Mouse (Mus musculus): ENCODE measurements at regions not wholly inside any gene's neighbourhood (a gene's known extent, or its start where the extent isn't known, plus 50 kb on each side); places are given as distances from the start of the nearest gene placed in this dataset.
A peak's percentile ranks its signal among the peaks of the same experiment; 100 is the strongest.

DNA sequence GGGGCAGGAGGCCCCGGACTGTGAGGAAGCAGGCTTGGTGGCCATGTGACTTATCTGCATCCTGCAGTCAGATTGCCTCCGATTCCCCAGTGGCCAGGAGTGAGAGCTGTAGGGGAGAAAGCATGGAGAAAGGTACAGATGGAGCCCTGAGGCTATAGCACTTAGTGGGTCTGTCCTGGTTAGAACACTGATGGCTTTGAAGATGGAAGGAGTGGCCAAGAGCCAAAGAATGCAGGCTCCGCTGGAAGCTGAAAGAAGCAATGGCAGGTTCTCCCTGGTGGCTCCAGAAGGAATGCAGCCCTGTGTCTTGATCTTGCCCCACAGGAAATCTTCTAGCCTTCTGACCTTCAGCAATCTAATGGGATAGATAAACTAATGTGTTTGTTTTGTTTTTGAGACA lies 926.3 kb downstream of the 4930447A16Rik start:
- DNase-seq, result no peak

GRCm38 (mm10) chr15:38353371-38353770 lies 928.0 kb downstream of the 4930447A16Rik start:
- no peak for DNase-seq

DNA sequence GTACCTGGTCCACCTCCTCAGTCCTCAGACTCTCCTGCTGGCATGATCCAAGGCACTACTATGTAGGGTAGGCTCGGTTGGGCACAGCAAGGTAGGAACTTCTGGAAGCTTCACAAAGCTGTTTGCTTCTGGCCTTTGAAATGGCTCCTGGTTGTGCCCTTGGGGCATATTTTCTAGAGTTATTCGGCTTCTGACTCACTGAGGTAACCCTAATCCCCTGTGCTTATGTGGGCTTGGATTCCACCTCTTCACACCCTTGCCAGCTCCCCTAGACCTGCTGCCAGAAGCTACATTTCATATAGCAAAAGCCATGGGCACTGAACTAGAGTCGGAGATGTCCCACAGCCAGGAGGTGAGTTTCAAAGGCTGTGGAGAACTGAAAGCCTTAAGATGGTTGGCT lies 933.7 kb downstream of the 4930447A16Rik start:
- no peak for DNase-seq

GRCm38 (mm10) chr15:38363522-38363921 lies 938.2 kb downstream of the 4930447A16Rik start:
- DNase-seq, result no peak

DNA sequence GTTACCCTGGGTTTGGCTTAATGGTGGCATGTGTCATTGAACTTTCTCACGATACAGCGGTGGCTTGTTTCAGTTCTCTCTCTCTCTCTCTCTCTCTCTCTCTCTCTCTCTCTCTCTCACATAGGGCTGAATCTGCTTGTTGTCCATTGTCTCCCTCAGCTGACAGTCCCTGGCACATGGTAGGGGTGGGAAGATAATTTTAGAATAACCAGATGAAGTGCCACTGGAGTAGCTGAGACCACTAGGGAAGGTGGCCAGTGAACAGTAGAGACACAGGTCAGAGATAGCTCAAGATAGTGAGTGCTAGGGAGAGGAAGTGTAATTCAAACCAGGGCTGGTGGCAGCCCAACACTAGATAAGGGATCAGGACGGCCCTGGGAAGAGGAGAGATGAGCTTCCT lies 938.7 kb downstream of the 4930447A16Rik start:
- DNase-seq, result no peak

GRCm38 (mm10) chr15:38367643-38368042 lies 942.3 kb downstream of the 4930447A16Rik start:
- DNase-seq, result no peak

DNA sequence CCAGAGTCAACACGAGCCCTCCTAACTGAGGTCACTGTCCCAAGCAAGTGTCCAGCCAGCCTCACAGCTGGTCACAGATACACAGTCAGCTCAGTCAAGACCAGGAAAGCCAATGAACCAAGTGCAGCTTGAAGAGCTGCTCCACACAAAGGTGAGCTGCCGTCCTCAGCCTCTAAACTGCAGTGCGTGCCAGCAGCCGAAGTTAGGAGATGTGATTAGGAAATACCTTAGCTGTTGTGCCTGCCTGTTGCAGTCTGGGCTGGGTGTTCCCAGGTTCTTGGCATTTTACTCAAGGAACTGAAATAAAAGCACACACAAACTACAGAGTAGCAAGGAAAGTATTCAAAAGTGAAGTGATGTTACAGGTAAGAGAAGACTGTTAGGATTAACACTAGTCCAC lies 942.9 kb downstream of the 4930447A16Rik start:
- DNase-seq, result no peak

DNA sequence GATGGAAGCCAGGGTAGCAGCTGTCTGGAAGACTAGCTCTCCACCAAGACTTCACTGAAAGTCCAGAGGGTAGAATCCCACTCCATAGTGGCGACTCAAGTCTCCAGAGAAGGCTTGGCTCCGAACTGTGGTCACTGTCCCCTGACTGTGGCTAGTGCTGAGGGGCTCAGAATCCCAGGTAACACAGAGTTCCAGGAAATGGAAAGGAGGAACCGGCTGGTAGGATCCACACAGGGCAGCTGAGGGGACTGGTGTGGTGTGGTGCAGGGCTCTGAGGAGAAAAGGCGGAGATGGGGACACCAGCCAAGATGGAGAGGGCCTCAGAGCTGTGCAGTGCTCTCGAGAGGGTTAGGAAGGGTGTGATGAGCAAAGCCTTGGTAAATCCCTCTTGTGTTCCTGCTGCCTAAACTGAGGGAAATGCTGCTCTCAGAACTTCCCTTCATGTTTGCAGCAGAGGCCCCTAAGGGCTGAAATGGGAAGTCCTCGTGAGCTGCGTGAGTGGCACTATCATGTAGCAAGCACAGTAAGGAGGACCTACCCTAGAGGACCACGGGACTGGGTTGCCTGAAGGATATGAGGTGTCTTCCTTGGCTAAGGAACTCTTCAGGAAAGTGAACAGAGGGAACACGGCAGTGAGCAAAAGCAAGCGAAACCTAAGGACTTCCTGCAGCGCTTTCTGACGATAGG lies 946.2 kb downstream of the 4930447A16Rik start:
- DNase-seq, result no peak

DNA sequence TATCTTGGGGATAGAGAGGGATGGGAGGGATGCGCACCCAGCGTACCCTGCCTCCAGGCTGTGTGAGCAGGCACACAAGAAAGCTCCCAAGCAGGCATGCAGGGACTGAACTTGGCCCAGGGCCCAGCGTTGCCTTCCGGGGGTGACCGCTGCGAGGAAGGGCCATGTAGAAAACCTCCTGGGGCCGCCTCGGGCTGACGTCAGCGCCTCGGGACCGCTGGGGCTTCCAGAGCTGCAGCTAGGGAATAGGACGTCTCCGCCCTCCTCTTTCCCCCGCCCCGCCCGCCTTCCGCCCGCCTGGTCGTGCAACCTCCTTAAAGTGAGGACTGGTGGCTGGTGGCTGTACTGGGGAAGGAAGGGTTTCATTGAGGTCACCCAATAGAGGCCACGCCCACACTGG lies 948.4 kb downstream of the 4930447A16Rik start:
- DNase-seq, result peak; percentile 76

DNA sequence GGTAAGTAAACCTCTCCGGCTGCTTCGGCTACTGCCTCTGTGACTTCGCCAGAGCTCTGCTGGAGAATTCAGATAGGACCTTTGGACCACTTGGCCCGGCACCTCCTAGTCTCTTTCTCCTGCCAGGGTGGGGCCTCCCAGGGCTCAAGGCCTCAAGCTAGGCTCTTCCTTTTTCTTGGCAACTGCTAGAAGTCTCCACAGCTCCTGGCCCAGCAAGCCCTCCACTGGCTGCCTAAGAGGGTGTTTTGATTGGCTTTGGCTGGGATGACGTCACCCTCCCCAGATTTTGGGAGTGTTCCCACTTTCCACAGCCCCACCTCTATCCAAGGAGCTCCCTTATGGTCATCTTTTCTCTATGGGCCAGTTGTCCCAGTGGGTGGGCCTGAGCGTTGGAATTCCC lies 949.4 kb downstream of the 4930447A16Rik start:
- no peak for DNase-seq

- DNase-seq, result no peak
Measured at GRCm38 (mm10) chr15:38378106-38378505, 952.8 kb downstream of the 4930447A16Rik start.

GRCm38 (mm10) chr15:38387617-38388016 lies 962.3 kb downstream of the 4930447A16Rik start:
- DNase-seq, result no peak

DNA sequence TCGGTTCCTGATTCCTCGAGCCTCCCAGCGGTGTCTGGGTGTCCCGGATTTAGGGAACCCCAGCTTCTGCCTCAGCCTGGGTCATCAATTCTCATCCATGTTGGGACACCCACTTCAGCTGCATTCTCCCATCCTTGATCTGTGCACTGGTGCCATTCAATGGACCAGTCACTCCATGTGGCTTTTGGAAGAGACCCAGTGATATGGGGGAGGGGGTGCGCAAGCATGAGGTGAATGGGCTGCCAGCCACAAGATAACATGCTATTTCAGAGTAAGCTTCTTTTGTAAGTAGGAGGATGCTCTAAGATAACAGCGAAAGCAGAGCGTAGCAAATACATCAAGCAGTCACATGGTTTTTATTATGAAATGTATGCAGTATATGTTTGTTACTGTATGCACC lies 963.1 kb downstream of the 4930447A16Rik start:
- no peak for DNase-seq

GRCm38 (mm10) chr15:38390450-38390849 lies 965.1 kb downstream of the 4930447A16Rik start:
- DNase-seq, result no peak

DNA sequence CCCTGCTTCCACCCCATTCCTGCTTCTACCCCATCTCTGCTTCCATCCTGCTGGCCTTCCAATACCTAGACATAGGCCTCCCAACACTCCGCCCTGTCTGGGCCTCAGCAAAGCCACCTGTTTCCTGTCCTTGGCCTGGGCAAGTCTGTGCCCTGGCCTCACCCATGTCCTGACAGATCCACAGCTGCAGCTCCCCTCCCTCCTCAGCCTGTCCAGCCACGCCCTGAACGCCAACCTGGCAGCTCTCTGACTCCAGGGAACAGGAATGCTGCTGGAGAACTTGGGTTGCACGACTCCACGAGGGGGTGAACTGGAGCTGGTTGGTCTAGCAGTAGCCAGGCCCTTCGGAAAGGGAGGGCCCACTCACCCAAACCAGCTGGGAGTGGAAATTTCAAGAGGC lies 966.1 kb downstream of the 4930447A16Rik start:
- DNase-seq, result no peak

- no peak for DNase-seq
Measured at GRCm38 (mm10) chr15:38391860-38392259, 966.5 kb downstream of the 4930447A16Rik start.

- DNase-seq, result no peak
Measured at GRCm38 (mm10) chr15:38392441-38393149, 967.2 kb downstream of the 4930447A16Rik start.

DNA sequence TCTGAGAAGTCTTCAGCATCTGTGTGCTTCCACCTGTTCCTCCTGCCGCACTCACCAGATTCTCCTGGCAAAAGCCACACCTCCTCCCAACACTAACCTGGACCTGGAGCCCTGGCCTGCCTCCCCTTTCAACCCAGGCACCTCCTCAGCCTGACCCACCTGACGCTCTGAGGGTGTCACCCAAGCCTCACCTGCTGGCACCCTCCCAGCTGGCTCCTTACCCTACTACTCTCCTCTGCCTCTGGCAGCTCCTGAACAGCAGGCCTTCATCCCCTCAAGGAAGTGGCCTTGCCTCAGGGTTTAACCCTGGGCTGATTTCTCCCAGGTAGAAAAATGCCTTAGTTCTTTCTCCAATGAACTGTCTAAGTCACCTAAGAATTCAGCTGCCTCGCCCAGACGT lies 973.5 kb downstream of the 4930447A16Rik start:
- DNase-seq, result no peak

DNA sequence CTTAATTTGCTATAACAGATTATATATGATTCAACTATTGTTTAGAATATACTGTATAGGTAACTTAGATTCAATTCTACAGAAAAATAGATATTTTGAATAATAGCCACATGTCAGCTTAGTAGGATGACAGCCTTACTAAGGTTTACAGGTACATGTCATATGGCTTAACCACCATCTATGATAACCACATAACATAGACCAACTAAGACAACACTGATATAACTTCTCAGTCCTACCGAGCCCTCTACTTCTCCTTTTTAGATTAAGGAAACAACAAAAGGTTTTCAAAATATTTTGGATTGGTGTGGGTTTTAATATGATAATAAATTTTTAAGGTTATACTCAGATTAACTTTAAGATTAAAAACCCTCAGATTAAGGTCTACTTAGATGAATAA lies 977.4 kb downstream of the 4930447A16Rik start:
- no peak for DNase-seq

- DNase-seq, result no peak
Measured at GRCm38 (mm10) chr15:38403760-38404375, 978.5 kb downstream of the 4930447A16Rik start.

DNA sequence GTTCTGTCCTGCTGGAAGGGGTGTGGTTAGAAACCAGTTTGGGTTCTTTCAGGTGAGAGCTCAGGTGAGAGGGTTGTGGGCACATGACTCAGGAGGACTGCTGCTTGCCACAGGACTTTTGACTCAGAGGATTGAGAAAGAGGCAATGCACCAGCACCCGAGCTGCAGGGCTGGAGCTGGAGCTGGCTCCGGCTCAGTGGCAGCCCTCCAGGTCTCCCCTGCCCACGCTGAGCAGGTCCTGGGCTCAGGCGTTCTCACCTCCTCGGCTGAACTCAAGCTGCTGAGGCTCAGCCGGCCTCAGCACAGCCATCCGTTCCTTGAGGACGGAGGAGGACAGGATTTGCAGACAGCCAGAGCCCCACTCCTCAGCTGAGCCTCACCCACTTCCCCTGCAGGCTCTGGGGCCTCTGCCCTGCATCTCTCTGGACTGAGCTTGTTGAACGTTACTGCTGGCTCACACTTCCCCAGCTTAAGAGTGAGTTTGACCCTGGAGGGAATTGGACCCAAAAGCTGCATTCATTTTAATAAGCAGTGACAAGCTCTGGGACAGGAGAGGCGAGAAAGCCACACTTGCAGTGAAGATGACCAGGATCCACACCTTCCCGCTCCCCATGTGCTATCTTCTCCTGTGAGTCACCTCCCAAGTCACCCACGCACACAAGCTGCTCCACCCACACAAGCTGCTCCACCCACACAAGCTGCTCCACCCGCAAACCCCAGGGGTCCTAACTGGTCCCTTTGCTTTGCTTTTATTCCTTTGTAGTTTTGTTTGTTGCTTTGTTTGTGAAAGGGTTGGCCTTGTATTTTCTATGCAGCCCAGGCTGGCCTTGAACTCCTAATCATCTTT lies 981.0 kb downstream of the 4930447A16Rik start:
- DNase-seq, result no peak

DNA sequence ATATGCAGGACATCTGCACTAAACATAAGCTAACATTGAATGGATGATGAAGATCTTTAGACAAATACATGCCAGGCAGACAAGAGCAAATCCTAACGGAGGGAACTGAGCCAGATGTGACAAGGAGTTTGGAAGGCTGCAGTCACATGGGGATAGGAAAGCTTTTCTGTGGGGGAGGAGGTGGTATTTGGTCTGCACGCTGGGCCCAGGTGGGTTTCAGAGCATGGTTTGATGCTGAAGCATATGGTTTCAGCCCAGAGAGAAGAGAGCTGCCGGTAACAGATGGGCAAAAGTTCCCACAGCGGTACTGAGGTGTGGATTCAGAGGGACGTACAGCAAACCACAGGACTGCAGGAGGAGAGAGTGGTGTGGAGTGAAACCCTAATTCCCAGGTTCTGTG lies 982.1 kb downstream of the 4930447A16Rik start:
- no peak for DNase-seq

GRCm38 (mm10) chr15:38409168-38409567 lies 983.8 kb downstream of the 4930447A16Rik start:
- DNase-seq, result no peak

All from embryo, embryonic 11 days (tissue).